Mouse (Mus musculus) neural tube, embryonic 15.5 days (tissue): ENCODE measurements around the gene Hnrnph3. TPM values are rescaled to one million over a fixed set of nuclear protein-coding genes. Genes with fewer than 3 reads are reported as not detected.
A peak's percentile ranks its signal among the peaks of the same experiment; 100 is the strongest.

ENCODE experiments used
- ATAC-seq: fragments of 200-750 bp; cut with Nextera tagmentation; 2 replicates; pipeline ENCODE4 v1.8.0; 2017; ENCODE audit warnings: mild to moderate bottlenecking, moderate TSS enrichment, moderate library complexity; ENCODE audit not compliant: low FRiP score
- H3K27ac ChIP-seq: fragments of 300-500 bp; sonication (generic); replicated peaks from 2 replicates; pipeline ENCODE4 v1.5.1; 2015; ENCODE audit warnings: mild to moderate bottlenecking, inconsistent platforms
- H3K27me3 ChIP-seq: fragments of 300-500 bp; sonication (generic); replicated peaks from 2 replicates; pipeline ENCODE4 v1.6.1; 2015; ENCODE audit warnings: inconsistent platforms
- H3K36me3 ChIP-seq: fragments of 300-500 bp; sonication (generic); 2 replicates; pipeline ENCODE4 v1.6.1; 2015; ENCODE audit warnings: inconsistent platforms
- H3K4me1 ChIP-seq: fragments of 300-500 bp; sonication (generic); 2 replicates; pipeline ENCODE4 v1.6.1; 2015; ENCODE audit warnings: inconsistent platforms
- H3K4me2 ChIP-seq: fragments of 300-500 bp; sonication (generic); 2 replicates; pipeline ENCODE4 v1.6.1; 2015; ENCODE audit warnings: inconsistent platforms, mild to moderate bottlenecking, moderate library complexity
- H3K4me3 ChIP-seq: fragments of 300-500 bp; sonication (generic); replicated peaks from 2 replicates; pipeline ENCODE4 v1.5.1; 2015; ENCODE audit warnings: mild to moderate bottlenecking, inconsistent platforms
- H3K9ac ChIP-seq: fragments of 300-500 bp; sonication (generic); replicated peaks from 2 replicates; pipeline ENCODE4 v1.6.1; 2015; ENCODE audit warnings: mild to moderate bottlenecking, inconsistent platforms
- H3K9me3 ChIP-seq: fragments of 300-500 bp; sonication (generic); replicated peaks from 2 replicates; pipeline ENCODE4 v1.6.1; 2016; ENCODE audit warnings: inconsistent platforms
- WGBS: fragments of 180-500 bp; shearing (Covaris S2); methylation state at CpG from one replicate; pipeline ENCODE4 v1.1.7; 2015; ENCODE audit warnings: mixed read lengths; 5-methylcytosine and 5-hydroxymethylcytosine counted together
- polyA plus RNA-seq: library from polyadenylated mRNA; unstranded; fragments of >200 nt; fragmentation: Nextera tagmentation; extraction: Ambion mirVana; gene quantifications from 2 replicates; pipeline ENCODE4 v1.2.1, GENCODE M21; 2015

Gene Hnrnph3
- polyA plus RNA-seq, 1 experiment from 2014 or later: 117 TPM

GRCm38 (mm10) chr10:63027376-63028161, 3.6 kb upstream of the Hnrnph3 start:
- Histone ChIP-seq H3K36me3 (no peaks in the 10 kb centered on the region), H3K9ac (no peak overlapping the region), H3K27me3 (no peaks in the 10 kb centered on the region), H3K4me2 (peak overlapping the region; percentile 67; the same call in 1 of the 2 replicates), H3K9me3 (no peaks in the 10 kb centered on the region), H3K4me3 (no peak overlapping the region), H3K27ac (peak overlapping the region; percentile 100), H3K4me1 (peaks cover 31% of the 10 kb centered on the region)
- 83% methylated on average over 10 of the region's 10 CpGs for WGBS
- ATAC-seq: no peak

- Histone ChIP-seq H3K27ac (peak overlapping the region; percentile 100), H3K9me3 (no peaks in the 10 kb centered on the region), H3K27me3 (no peaks in the 10 kb centered on the region), H3K9ac (no peak overlapping the region), H3K4me3 (no peak overlapping the region), H3K4me2 (peak overlapping the region; percentile 67), H3K4me1 (peaks cover 35% of the 10 kb centered on the region), H3K36me3 (no peaks in the 10 kb centered on the region)
- no peak for ATAC-seq
- 35% methylated on average over 6 of the region's 6 CpGs for WGBS
Measured at GRCm38 (mm10) chr10:63026795-63027160, 2.8 kb upstream of the Hnrnph3 start.

GRCm38 (mm10) chr10:63026156-63026794, 2.3 kb upstream of the Hnrnph3 start:
- H3K4me2 ChIP-seq: peak overlapping the region; percentile 67
- peaks cover 40% of the 10 kb centered on the region for H3K4me1 ChIP-seq
- H3K9ac ChIP-seq: 0 out of 2 replicates have a peak overlapping the region, but pooled peaks have one; percentile 6
- no peaks in the 10 kb centered on the region for H3K9me3 ChIP-seq
- H3K27me3 ChIP-seq: no peaks in the 10 kb centered on the region
- no peak for ATAC-seq
- H3K4me3 ChIP-seq: no peak overlapping the region
- no peaks in the 10 kb centered on the region for H3K36me3 ChIP-seq
- H3K27ac ChIP-seq: peak overlapping the region; percentile 100
- WGBS: 7% methylated on average over 8 of the region's 8 CpGs

- Histone ChIP-seq H3K36me3 (no peaks in the 10 kb centered on the region), H3K9ac (no peak overlapping the region), H3K4me1 (peaks cover 47% of the 10 kb centered on the region), H3K27me3 (no peaks in the 10 kb centered on the region), H3K9me3 (no peaks in the 10 kb centered on the region), H3K4me2 (peak overlapping the region; percentile 67), H3K27ac (peak overlapping the region; percentile 100), H3K4me3 (0 out of 2 replicates have a peak overlapping the region, but pooled peaks have one; percentile 5)
- WGBS: 10% methylated on average over 6 of the region's 6 CpGs
- ATAC-seq: no peak
Measured at GRCm38 (mm10) chr10:63025491-63026011, 1.5 kb upstream of the Hnrnph3 start.

GRCm38 (mm10) chr10:63025016-63025415, 999 bp upstream of the Hnrnph3 start:
- peaks cover 52% of the 10 kb centered on the region for H3K4me1 ChIP-seq

GRCm38 (mm10) chr10:63024580-63024910, 528 bp upstream of the Hnrnph3 start:
- Histone ChIP-seq H3K4me1 (peaks cover 53% of the 10 kb centered on the region), H3K9me3 (no peaks in the 10 kb centered on the region), H3K36me3 (no peaks in the 10 kb centered on the region), H3K27ac (peak overlapping the region; percentile 100), H3K9ac (peak overlapping the region; percentile 89), H3K4me2 (peak overlapping the region; percentile 67), H3K27me3 (no peaks in the 10 kb centered on the region), H3K4me3 (peak overlapping the region; percentile 76)
- 0% methylated on average over 8 of the region's 8 CpGs for WGBS
- ATAC-seq: peak; percentile 54; the same call in 1 of the 2 replicates

More at GRCm38 (mm10) chr10:63025016-63025415, 999 bp upstream of the Hnrnph3 start:
- ATAC-seq: no peak
- 28% methylated on average over 2 of the region's 2 CpGs for WGBS
- H3K27ac ChIP-seq: peak overlapping the region; percentile 100
- peak overlapping the region; percentile 67 for H3K4me2 ChIP-seq
- H3K27me3 ChIP-seq: no peaks in the 10 kb centered on the region
- H3K9ac ChIP-seq: peak overlapping the region; percentile 89; the same call in 1 of the 2 replicates
- H3K36me3 ChIP-seq: no peaks in the 10 kb centered on the region
- no peaks in the 10 kb centered on the region for H3K9me3 ChIP-seq
- H3K4me3 ChIP-seq: peak overlapping the region; percentile 76

- no peaks in the 10 kb centered on the region for H3K36me3 ChIP-seq
- peak overlapping the region; percentile 100 for H3K27ac ChIP-seq
- peak overlapping the region; percentile 89 for H3K9ac ChIP-seq
- H3K4me1 ChIP-seq: peaks cover 55% of the 10 kb centered on the region
- H3K27me3 ChIP-seq: no peaks in the 10 kb centered on the region
- H3K4me3 ChIP-seq: peak overlapping the region; percentile 76
- peak; percentile 37 for ATAC-seq
- under 1% methylated on average over 63 of the region's 68 CpGs for WGBS
- H3K4me2 ChIP-seq: peak overlapping the region; percentile 67
- H3K9me3 ChIP-seq: no peaks in the 10 kb centered on the region
Measured at GRCm38 (mm10) chr10:63023121-63023748, 782 bp downstream of the Hnrnph3 start.

- WGBS: under 1% methylated on average over 27 of the region's 27 CpGs
- Histone ChIP-seq H3K36me3 (peaks cover 4% of the 10 kb centered on the region; the same call in 1 of the 2 replicates), H3K4me1 (peaks cover 55% of the 10 kb centered on the region)
Measured at GRCm38 (mm10) chr10:63022541-63023120, 1.4 kb downstream of the Hnrnph3 start.

GRCm38 (mm10) chr10:63021702-63022101, 2.3 kb downstream of the Hnrnph3 start:
- peak overlapping the region; percentile 67 for H3K4me2 ChIP-seq
- H3K27me3 ChIP-seq: no peaks in the 10 kb centered on the region
- H3K9me3 ChIP-seq: no peaks in the 10 kb centered on the region
- peak overlapping the region; percentile 76 for H3K4me3 ChIP-seq
- H3K27ac ChIP-seq: no peak overlapping the region
- H3K4me1 ChIP-seq: peaks cover 49% of the 10 kb centered on the region
- peak overlapping the region; percentile 89; the same call in 1 of the 2 replicates for H3K9ac ChIP-seq
- ATAC-seq: no peak
- 45% methylated on average over 4 of the region's 4 CpGs for WGBS
- peaks cover 11% of the 10 kb centered on the region for H3K36me3 ChIP-seq

More at GRCm38 (mm10) chr10:63022541-63023120, 1.4 kb downstream of the Hnrnph3 start:
- Histone ChIP-seq H3K9me3 (no peaks in the 10 kb centered on the region), H3K4me3 (peak overlapping the region; percentile 76), H3K9ac (peak overlapping the region; percentile 89), H3K27me3 (no peaks in the 10 kb centered on the region), H3K27ac (peak overlapping the region; percentile 100), H3K4me2 (peak overlapping the region; percentile 67)
- no peak for ATAC-seq

- H3K4me3 ChIP-seq: no peak overlapping the region
- WGBS: 59% methylated on average over 6 of the region's 6 CpGs
- no peaks in the 10 kb centered on the region for H3K9me3 ChIP-seq
- peak overlapping the region; percentile 11; the same call in 1 of the 2 replicates for H3K4me2 ChIP-seq
- H3K9ac ChIP-seq: no peak overlapping the region
- no peaks in the 10 kb centered on the region for H3K27me3 ChIP-seq
- no peak overlapping the region for H3K27ac ChIP-seq
- H3K4me1 ChIP-seq: peaks cover 30% of the 10 kb centered on the region
- peaks cover 31% of the 10 kb centered on the region for H3K36me3 ChIP-seq
- no peak for ATAC-seq
Measured at GRCm38 (mm10) chr10:63019304-63019703, 4.7 kb downstream of the Hnrnph3 start.

GRCm38 (mm10) chr10:63014168-63014567, 9.8 kb downstream of the Hnrnph3 start:
- H3K36me3 ChIP-seq: peaks cover 78% of the 10 kb centered on the region
- peaks cover 4% of the 10 kb centered on the region for H3K4me1 ChIP-seq
- no peak overlapping the region for H3K4me3 ChIP-seq
- H3K27me3 ChIP-seq: no peaks in the 10 kb centered on the region
- ATAC-seq: no peak
- H3K9me3 ChIP-seq: no peaks in the 10 kb centered on the region
- H3K4me2 ChIP-seq: no peak overlapping the region
- no peak overlapping the region for H3K27ac ChIP-seq
- H3K9ac ChIP-seq: no peak overlapping the region
- 91% methylated on average over 9 of the region's 9 CpGs for WGBS
